Mouse (Mus musculus): Measurements from ENCODE around the gene Zbtb9. TPM values are rescaled to one million over a fixed set of nuclear protein-coding genes. Genes with fewer than 3 reads are reported as not detected.
A peak's percentile ranks its signal among the peaks of the same experiment; 100 is the strongest.

The Zbtb9 gene
- total RNA-seq, 2 experiments from 2014 or later: 14.4 to 17.7 TPM

DNA sequence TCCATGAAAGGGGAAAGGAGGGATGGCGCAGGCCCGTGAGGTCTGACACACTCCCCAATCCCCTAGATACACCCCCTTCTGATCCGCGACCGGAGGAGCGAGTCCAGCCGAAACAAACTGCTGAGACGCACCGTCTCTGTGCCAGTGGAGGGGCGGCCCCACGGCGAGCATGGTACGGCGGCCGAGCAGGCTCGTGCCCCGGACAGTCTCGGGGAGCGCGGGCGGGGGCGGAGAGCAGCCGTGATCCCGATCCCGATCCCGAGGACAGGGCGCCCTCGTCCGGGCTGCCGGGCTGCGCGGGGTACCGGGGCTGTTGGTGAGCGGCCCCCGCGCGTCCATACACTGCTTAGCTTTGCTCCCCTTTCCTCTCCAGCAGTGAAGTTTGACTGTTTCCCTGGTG is 26.4 kb upstream of the Zbtb9 start:
- peak; percentile 53 for ATAC-seq (replicated peaks; ENCODE audit: poor library complexity, severe bottlenecking)

DNA sequence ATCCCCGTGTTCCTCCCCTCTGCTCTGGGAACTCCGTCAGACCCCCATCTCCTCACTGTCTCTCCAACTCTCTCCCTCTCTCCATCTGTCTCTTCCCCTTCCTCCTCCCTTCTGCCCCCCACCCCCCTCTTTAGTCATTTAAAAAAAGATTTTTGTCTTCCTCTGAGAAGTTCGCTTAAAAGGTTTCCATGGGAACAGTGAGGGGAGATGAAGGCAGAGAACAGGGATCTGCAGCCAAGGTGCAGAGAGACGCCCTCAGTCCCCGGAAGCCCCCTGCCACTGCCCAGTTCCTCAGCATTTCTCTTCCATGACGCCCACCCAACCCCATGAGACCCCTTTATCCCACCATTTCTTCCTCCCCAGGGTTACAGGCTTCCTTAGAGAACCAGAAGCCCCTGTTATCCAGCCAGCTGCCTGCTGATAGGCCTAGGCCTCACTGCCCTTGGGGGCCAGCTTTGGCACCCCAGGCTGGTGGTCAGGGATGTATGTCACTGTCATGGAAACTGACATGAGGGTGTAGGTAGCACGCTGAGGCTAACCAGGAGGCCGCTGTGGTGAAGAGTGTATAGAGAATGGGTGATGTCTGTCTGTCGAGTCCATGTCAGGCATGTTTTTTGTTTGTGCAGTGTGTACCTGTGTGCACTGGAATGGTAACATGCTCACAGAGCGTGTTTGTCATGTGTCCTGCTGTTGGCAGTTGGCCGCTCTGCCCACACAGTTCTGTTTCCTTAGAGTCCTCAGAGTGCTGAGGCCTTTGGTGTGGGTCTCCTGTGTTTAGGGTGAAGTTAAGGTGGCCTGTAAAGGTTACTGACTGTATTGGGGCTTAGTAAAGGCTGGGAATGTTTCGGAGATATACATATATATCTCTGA is 25.5 kb upstream of the Zbtb9 start:
- ATAC-seq (replicated peaks; ENCODE audit: poor library complexity, severe bottlenecking): no peak

DNA sequence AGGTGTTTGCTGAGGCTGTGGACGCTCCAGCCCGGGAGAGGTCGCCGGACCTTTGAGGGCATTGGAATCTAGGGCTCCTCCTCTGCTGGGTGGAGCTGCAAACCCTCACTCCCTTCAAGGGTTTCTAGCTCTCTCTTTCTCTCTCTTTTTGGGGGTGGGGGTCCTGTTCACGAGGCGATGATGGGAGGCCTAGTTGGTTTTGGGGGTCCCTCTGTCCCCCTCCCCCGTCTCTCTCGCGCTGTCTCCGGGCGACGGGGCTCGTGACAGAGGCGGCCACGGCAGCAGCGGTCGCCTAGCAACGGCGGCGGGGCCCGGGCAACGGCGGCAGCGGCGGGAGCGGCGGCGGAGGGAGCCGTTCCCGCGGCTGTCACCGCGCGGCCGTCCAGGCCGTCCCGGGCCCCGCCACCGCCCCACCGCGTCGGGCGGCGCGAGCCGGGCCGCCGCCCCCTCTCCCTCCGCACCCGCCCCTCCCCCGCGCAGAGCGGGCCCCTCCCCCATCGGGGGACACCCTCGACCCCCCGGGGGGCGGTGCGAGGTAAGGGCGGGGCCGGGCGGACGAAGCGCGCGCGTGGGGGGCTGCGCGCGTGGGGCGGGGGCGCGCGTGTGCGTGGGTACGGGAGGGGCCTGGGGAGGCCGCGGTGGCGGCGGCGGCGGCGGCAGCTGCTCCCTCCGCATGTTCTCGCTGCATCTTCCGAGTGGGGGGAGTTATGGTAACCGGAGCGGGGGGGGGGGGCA is 24.5 kb upstream of the Zbtb9 start:
- no peak; the same call in 1 of the 2 replicates for ATAC-seq (replicated peaks; ENCODE audit: poor library complexity, severe bottlenecking)

DNA sequence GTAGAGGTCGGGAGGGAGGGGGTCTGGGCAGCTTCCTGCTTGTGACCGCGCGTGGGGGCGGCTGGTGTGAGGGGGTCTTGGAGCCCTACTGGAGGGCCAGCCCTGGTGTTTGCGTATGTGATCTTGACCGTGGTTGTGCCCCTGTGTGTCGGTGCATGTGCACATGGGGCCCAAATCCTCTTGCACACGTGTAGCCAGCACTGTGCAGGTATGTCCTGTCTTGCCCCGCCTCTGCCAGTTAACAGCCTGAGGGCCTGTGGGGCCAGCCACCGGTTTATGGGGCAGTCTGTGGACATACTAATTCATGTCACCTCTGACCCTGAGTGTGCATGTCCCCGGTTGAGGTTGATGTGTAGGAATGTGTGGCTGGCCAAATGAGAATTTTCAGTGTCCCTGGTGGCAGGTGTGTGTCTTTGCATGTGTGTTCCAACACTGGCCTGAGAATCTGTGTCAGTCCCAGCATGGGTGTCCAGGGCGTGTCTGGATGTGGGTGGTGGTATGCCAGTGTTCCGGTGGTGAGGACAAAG is 23.9 kb upstream of the Zbtb9 start:
- ATAC-seq (replicated peaks; ENCODE audit: poor library complexity, severe bottlenecking): peak; percentile 45

DNA sequence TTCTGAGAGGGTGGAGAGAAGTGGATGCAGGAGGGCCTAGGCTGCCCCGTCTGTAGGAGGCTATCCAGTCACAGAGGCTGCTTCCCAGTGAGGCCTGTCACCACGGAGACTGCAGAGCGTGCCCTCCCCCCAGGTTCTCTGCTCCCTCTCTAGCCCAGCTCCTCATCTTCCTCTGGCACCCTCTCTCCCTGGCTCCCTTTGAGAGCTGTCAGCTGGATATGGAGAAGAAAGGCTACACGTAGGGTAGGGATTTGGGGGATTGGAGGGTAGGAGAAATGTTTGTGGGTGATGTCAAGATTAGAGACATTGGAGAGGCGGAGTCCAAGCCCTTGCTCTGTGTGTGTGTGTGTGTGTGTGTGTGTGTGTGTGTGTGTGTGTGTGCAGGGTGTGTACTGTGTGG is 23.1 kb upstream of the Zbtb9 start:
- no peak for ATAC-seq (replicated peaks; ENCODE audit: poor library complexity, severe bottlenecking)

DNA sequence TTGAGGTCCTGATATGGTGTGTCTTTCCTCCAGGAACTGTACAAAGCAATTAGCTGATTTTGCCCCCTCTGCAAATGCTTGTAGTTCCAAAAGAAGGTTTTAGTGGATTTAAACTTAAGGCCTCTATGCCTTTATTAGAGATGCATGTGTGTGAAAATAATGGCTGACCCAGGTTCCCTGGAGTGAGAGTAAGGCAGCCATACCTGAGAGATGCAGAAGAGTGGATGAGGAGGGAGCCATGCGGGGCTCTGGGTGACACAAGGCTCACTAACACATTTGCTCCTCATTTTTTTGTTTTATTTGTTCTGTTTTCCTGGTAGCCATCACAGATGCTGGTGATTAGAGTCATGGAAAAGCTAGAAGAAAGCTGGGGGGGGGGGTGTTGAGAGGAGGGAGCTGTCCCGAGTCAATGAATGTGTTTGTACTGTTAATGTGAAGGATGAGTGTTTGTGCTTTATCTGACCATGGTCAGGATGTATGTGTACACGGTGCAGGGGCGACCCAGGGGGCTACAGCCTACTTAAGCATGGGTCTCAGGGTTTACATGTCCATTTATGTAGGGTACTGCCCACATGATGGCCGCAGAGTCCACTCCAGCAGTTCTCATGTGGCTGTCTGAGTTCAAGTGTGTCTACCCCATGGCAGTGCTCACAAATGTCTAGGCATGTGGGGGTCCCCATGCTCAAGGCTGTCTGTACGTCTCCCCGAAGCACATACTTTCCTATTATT is 22.2 kb upstream of the Zbtb9 start:
- ATAC-seq (replicated peaks; ENCODE audit: poor library complexity, severe bottlenecking): no peak

DNA sequence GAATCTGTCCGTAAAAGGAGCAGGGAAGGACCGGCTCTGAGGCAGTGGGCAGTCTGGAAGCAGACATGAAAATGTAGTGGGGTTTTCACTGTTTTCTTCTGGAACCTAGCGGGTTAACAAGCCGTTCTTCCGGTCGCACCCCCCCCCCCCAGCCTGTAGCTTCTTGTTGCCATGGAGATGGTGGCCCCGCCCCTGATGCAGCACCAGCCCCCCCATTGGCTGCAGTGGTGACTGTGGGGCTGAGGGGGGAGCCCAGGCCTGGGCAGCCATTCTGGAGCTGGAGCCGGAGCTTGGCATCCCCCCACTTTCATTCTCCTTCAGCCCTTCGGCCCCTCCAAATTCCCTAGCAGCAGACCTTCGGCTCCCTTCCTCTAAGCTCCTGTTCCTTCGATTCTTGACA is 21.6 kb upstream of the Zbtb9 start:
- ATAC-seq (replicated peaks; ENCODE audit: poor library complexity, severe bottlenecking): peak; percentile 52; the same call in 1 of the 2 replicates

DNA sequence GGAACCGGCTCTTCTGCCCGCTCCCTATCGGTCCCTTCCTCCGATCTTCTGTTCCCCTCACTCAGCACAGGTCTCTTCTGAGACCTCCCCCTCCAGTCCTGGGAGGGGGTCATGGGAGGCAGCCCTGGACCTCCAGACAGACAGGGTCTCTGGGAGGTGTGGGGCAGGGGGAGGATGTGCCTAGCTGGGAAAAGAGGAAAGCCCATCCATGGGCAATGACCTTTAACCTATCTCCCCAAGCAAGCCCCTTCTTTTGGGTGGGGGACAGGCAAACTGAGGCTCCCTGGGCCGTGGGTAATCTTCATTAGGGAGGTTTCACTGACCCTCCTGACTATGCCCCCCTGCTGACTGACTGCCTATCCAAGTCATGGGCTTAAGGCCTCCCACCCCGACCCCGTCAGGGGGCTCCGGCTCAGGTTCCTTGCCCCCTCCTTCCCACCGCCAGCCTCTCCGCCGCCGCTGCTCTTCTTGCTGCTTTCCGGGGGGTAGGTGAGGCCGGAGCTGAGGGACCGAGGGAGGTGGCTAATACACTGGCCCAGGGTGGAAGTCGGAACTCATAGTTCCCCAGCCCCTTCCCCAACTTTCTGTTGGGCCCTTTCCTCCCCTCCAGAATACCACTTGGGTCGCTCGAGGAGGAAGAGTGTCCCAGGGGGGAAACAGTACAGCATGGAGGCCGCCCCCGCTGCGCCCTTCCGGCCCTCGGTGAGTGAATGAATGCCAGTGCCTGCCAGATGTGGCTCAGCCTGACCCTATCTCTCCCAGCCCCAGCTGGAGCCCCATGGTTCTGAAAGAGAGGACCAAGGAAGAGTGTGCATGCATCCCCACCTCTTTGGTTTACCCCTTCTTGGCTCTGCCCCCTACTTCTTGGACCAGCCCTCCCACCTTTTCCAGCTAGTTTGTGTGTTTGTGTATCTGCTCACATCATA is 20.8 kb upstream of the Zbtb9 start:
- ATAC-seq (replicated peaks; ENCODE audit: poor library complexity, severe bottlenecking): no peak

DNA sequence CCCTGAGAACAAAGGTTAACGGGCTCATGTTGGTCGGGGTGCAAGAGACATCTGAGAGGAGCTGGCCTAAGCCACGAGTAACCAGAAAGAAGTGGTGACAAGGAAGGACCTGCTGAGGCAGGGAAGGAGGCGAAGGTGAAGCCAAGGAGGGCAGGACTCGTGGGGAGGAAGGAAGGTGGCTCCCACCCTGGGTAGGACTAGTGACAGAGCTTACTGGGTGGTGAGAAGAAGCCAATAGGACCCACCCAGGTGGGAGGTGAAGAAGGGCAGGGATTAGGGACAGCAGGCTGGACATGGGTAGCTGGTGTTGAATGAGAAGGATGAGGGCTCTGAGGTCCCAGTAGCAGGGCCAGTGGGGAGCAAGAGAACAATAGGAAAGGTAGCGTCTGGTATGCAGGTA is 19.8 kb upstream of the Zbtb9 start:
- no peak for ATAC-seq (replicated peaks; ENCODE audit: poor library complexity, severe bottlenecking)

DNA sequence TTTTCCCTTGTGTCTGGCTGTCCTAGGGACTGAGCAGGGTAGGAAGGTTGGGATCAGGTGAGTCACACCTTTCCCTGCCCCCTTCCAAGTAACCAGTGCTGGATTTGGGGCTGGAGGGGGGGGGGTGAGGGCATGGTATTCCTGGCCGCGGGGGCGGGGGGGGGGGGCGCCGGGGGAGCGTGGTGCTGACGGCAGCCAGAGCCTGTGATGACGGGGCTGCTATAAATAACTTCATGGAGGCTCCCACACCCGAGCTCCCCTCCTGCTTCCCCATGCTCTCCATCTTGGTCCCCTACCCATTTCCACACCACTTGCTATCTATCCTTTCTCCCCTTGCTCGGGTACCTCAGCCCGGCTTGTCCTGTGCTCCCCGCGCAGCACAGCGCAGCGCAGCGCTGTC is 19.2 kb upstream of the Zbtb9 start:
- no peak for ATAC-seq (replicated peaks; ENCODE audit: poor library complexity, severe bottlenecking)

DNA sequence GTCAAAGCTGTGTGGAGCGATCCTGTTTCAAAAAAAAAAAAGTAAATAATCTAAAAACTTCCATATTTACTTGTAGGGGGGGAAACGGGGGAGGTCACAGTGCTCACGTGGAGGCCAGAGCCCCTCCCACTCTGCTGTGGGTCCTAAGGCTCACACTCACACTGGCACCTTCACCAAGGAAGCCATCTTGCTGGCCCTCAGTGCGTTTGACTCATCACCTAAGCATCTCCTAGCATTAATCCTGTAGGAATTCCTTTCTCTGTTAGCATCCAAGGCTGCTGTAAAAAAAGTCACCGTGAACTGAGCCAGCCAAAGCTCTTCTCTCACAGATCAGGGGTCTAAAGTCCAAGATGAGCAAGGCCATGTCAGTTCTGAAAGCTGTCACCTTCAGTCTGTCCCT is 16.7 kb upstream of the Zbtb9 start:
- no peak for ATAC-seq (replicated peaks; ENCODE audit: poor library complexity, severe bottlenecking)

DNA sequence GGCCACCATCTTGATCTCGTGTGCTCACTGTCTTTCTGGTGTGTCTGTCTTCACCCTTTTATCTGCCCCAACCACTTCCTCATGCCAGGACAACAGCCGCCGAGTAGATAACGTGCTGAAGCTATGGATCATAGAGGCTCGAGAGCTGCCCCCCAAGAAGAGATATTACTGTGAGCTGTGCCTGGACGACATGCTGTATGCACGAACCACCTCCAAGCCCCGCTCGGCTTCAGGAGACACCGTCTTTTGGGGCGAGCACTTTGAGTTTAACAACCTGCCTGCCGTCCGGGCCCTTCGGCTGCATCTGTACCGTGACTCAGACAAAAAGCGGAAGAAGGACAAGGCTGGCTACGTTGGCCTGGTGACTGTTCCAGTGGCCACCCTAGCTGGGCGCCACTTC is 16.1 kb upstream of the Zbtb9 start:
- ATAC-seq (replicated peaks; ENCODE audit: poor library complexity, severe bottlenecking): no peak

DNA sequence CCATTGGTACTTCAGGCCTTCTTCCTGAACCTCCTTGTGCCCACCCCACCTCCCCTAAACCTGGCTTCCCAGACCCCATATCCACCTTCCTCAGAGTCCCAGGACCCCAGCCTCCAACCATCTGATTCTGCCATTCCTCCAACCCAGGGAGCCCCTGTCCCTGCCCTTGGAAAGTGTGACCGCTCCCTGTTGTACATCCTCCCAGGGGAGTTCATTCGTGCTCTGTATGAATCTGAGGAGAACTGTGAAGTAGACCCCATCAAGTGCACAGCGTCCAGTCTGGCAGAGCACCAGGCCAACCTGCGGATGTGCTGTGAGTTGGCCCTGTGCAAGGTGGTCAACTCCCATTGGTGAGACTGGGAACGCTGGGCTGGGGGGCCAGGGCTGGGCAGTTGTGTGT is 15.1 kb upstream of the Zbtb9 start:
- ATAC-seq (replicated peaks; ENCODE audit: poor library complexity, severe bottlenecking): no peak

DNA sequence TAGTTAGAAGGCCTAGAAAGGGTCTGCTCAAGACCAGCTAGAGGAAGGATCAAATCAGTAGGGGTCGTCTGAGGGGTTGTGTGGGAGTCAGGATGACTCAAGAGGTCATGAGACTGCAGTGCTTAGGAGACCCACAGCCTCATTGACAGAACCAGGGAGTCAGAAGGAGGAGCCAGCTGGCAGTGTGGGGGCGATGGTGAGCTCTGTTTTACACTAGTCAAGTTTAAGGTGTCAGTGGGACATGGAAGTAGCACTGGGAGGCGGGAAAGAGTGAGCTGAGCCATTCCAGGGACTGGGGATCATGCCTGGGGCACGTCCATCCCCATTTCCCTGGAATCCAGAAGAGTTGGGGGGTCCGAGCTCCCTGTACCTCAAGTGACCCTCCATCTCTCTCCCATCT is 14.1 kb upstream of the Zbtb9 start:
- ATAC-seq (replicated peaks; ENCODE audit: poor library complexity, severe bottlenecking): no peak

DNA sequence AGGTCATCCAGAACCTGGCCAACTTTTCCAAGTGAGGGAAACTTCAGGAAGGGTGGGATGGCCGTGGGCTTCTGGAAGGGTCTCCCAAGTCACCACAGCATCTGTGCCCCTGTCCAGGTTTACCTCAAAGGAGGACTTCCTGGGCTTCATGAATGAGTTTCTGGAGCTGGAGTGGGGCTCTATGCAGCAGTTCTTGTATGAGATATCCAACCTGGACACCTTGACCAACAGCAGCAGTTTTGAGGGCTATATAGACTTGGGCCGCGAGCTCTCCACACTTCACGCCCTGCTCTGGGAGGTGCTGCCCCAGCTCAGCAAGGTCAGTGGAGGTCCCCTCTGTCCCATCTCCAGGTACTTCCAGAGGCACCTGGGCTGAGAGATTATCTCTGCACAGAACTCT is 13.2 kb upstream of the Zbtb9 start:
- no peak for ATAC-seq (replicated peaks; ENCODE audit: poor library complexity, severe bottlenecking)

DNA sequence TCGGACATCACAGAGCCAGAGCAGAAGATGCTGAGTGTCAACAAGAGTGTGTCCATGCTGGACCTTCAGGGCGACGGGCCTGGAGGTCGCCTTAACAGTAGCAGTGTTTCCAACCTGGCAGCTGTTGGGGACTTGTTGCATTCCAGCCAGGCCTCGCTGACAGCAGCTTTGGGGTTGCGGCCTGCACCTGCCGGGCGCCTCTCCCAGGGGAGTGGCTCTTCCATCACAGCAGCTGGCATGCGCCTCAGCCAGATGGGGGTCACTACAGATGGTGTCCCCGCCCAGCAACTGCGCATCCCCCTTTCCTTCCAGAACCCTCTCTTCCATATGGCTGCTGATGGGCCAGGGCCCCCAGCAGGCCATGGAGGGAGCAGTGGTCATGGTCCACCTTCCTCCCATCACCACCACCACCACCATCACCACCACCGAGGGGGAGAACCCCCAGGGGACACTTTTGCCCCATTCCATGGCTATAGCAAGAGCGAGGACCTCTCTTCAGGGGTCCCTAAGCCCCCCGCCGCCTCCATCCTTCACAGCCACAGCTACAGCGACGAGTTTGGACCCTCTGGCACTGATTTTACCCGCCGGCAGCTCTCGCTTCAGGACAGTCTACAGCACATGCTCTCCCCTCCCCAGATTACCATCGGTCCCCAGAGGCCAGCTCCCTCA is 11.3 kb upstream of the Zbtb9 start:
- ATAC-seq (replicated peaks; ENCODE audit: poor library complexity, severe bottlenecking): no peak

DNA sequence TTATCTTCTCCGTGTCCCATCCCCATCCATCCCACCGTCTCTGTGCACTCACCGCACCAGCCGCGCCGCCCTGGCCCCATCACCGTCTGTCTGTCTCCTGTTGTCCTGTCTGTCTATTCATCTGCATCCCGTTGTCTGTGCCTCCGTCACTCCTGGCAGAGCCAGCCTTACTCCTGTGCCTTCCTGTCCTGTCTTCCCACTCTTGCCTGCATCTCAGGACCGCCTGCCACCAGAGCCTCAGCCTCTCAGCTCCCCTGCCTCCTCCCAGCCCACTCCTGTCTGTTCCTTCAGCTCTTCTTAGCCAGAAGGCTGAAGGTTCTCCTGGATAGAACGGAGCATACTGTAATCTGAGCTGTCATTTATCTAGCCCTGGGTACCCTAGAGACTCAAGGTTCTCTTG is 6.0 kb upstream of the Zbtb9 start:
- ATAC-seq (replicated peaks; ENCODE audit: poor library complexity, severe bottlenecking): no peak

DNA sequence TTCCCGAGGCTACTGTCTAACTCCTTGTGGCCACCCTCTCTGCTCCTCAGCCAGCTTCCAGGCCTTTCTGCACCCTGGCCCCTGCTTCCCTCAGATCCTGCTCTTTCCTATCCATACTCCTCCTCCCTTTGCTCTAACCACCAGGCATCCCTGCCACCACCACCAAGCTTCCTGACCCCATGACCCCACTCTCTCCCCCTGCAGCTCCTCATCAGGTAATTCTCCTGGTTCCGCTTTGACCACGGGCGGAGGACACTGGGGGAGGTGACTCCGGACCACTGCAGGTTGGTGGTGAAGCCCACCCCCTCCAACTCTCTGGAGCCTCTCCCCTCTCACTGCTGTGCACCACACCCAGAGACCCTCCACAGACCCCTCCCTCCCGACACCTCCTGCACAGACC is 5.5 kb upstream of the Zbtb9 start:
- no peak for ATAC-seq (replicated peaks; ENCODE audit: poor library complexity, severe bottlenecking)

DNA sequence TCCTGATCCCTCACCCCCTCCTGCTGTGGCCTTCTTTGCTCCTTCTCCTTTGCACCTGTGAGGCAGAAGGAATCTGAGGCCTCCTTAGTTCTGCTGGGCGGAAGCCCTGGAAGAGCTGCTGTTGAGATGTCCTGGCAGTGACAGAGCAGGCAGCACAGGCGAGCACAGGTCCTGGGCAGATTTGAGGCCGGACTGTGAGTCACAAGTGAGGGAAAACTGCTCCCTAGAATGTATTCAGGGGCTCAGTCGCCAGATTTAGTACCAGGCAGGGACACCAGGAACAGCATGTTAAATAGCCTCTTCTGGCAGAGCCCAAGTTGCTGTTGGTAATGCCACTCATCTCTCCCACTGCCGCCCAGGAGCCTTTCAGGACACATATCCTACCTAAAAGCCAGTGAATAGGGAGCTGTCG is 4.8 kb upstream of the Zbtb9 start:
- ATAC-seq (replicated peaks; ENCODE audit: poor library complexity, severe bottlenecking): no peak
